Mouse (Mus musculus) right cerebral cortex, adult 2 months (tissue): Measurements from ENCODE around the gene Ugt2a3.
"Not testable (repeated sequence)": the region's sequence is repeated elsewhere in the genome, so short reads cannot be mapped to it uniquely, and the experiment has no call there.

ENCODE experiments used
- DNase-seq, 2 experiments: peaks; one replicate each; pipeline ENCODE4 v3.0.0; 2021 to 2022; ENCODE audit warnings: low spot score in 2 of 2

Gene Ugt2a3

GRCm38 (mm10) chr5:87336961-87337697 is at the start of gene Ugt2a3:
Gene Ugt2a3 (minus strand): TSS chr5:87337195.
- DNase-seq, result no peak

GRCm38 (mm10) chr5:87380234-87380633 is 43.2 kb upstream of the Ugt2a3 start:
- DNase-seq, result no peak

- DNase-seq, result no peak
Observed at GRCm38 (mm10) chr5:87379825-87380224, 42.8 kb upstream of the Ugt2a3 start.

GRCm38 (mm10) chr5:87375874-87376383 is 38.9 kb upstream of the Ugt2a3 start:
- DNase-seq, result no peak

GRCm38 (mm10) chr5:87373502-87373863 is 36.5 kb upstream of the Ugt2a3 start:
- no peak for DNase-seq

GRCm38 (mm10) chr5:87372788-87373501 is 36.0 kb upstream of the Ugt2a3 start:
- not testable (repeated sequence) for DNase-seq

GRCm38 (mm10) chr5:87350350-87350749 is 13.4 kb upstream of the Ugt2a3 start:
- DNase-seq, result no peak

GRCm38 (mm10) chr5:87349150-87349549 is 12.2 kb upstream of the Ugt2a3 start:
- not testable (repeated sequence) for DNase-seq

GRCm38 (mm10) chr5:87347479-87348078 is 10.6 kb upstream of the Ugt2a3 start:
- not testable (repeated sequence) for DNase-seq

GRCm38 (mm10) chr5:87340461-87340860 is 3.5 kb upstream of the Ugt2a3 start:
- DNase-seq, result no peak

- no peak for DNase-seq
Observed at GRCm38 (mm10) chr5:87335199-87335598, 1.8 kb downstream of the Ugt2a3 start.

GRCm38 (mm10) chr5:87333584-87333983 is 3.4 kb downstream of the Ugt2a3 start:
- peak; percentile 2 to 3 for DNase-seq

GRCm38 (mm10) chr5:87311392-87311791 is 25.6 kb downstream of the Ugt2a3 start:
- DNase-seq, result no peak

- not testable (repeated sequence) for DNase-seq
Observed at GRCm38 (mm10) chr5:87286180-87286579, 50.8 kb downstream of the Ugt2a3 start.

GRCm38 (mm10) chr5:87275986-87276385 is 61.0 kb downstream of the Ugt2a3 start:
- not testable (repeated sequence) for DNase-seq

- DNase-seq, result no peak
Observed at GRCm38 (mm10) chr5:87275581-87275980, 61.4 kb downstream of the Ugt2a3 start.
